Mouse (Mus musculus) heart, embryonic 15.5 days (tissue): ENCODE data around the gene Crlf2. TPM values are rescaled to one million over a fixed set of nuclear protein-coding genes. Genes with fewer than 3 reads are reported as not detected.

Experiments used
- ATAC-seq: fragments of 200-750 bp; cut with Nextera tagmentation; replicated peaks from 2 replicates; pipeline ENCODE4 v1.8.0; 2017; ENCODE audit warnings: low read depth, moderate TSS enrichment; ENCODE audit not compliant: insufficient number of reproducible peaks, insufficient read depth, low FRiP score
- H3K27ac ChIP-seq: fragments of 300-500 bp; sonication (generic); 2 replicates; pipeline ENCODE4 v1.5.1; 2015; ENCODE audit warnings: mild to moderate bottlenecking, inconsistent platforms
- H3K27me3 ChIP-seq: fragments of 300-500 bp; sonication (generic); 2 replicates; pipeline ENCODE4 v1.6.1; 2015; ENCODE audit warnings: inconsistent platforms
- H3K36me3 ChIP-seq: fragments of 300-500 bp; sonication (generic); 2 replicates; pipeline ENCODE4 v1.6.1; 2015; ENCODE audit warnings: mild to moderate bottlenecking, inconsistent platforms
- H3K4me1 ChIP-seq: fragments of 300-500 bp; sonication (generic); replicated peaks from 2 replicates; pipeline ENCODE4 v1.6.1; 2015; ENCODE audit warnings: inconsistent platforms
- H3K4me2 ChIP-seq: fragments of 300-500 bp; sonication (generic); 2 replicates; pipeline ENCODE4 v1.6.1; 2015; ENCODE audit warnings: inconsistent platforms, mild to moderate bottlenecking, moderate library complexity
- H3K4me3 ChIP-seq: fragments of 300-500 bp; sonication (generic); 2 replicates; pipeline ENCODE4 v1.5.1; 2015; ENCODE audit warnings: mild to moderate bottlenecking, inconsistent platforms
- H3K9ac ChIP-seq: fragments of 300-500 bp; sonication (generic); 2 replicates; pipeline ENCODE4 v1.6.1; 2015; ENCODE audit warnings: mild to moderate bottlenecking, inconsistent platforms
- H3K9me3 ChIP-seq: fragments of 300-500 bp; sonication (generic); replicated peaks from 2 replicates; pipeline ENCODE4 v1.6.1; 2016; ENCODE audit warnings: inconsistent platforms
- WGBS: fragments of 180-500 bp; shearing (Covaris S2); methylation state at CpG from one replicate; pipeline ENCODE4 v1.1.7; 2015; ENCODE audit warnings: mixed read lengths; 5-methylcytosine and 5-hydroxymethylcytosine counted together
- polyA plus RNA-seq: library from polyadenylated mRNA; unstranded; fragments of >200 nt; fragmentation: Nextera tagmentation; extraction: Ambion mirVana; gene quantifications from 2 replicates; pipeline ENCODE4 v1.2.1, GENCODE M21; 2015

Gene Crlf2
- polyA plus RNA-seq, 1 experiment from 2014 or later, result 8.0 TPM

GRCm38 (mm10) chr5:109555676-109556571 is 2.9 kb downstream of the Crlf2 start:
- Histone ChIP-seq H3K9me3 (peaks cover 27% of the 10 kb centered on the region), H3K4me3 (peak overlapping the region; percentile 73), H3K9ac (no peak overlapping the region), H3K36me3 (peaks cover 11% of the 10 kb centered on the region; the same call in 1 of the 2 replicates), H3K4me2 (peak overlapping the region; percentile 79), H3K4me1 (0 out of 2 replicates have a peak, but pooled peaks cover 4% of the 10 kb centered on the region), H3K27me3 (no peaks in the 10 kb centered on the region), H3K27ac (peak overlapping the region; percentile 96)
- no peak for ATAC-seq
- WGBS, result 69% methylated on average over 54 of the region's 54 CpGs

GRCm38 (mm10) chr5:109555236-109555675 is 3.5 kb downstream of the Crlf2 start:
- ATAC-seq, result no peak
- Histone ChIP-seq H3K4me2 (no peak overlapping the region), H3K27ac (no peak overlapping the region), H3K27me3 (no peaks in the 10 kb centered on the region), H3K9ac (no peak overlapping the region), H3K4me1 (0 out of 2 replicates have a peak, but pooled peaks cover 4% of the 10 kb centered on the region), H3K4me3 (no peak overlapping the region), H3K36me3 (peaks cover 11% of the 10 kb centered on the region; the same call in 1 of the 2 replicates), H3K9me3 (peaks cover 25% of the 10 kb centered on the region)
- 82% methylated on average over 26 of the region's 26 CpGs for WGBS

GRCm38 (mm10) chr5:109554091-109555050 is 4.4 kb downstream of the Crlf2 start:
- no peak overlapping the region for H3K9ac ChIP-seq
- H3K27me3 ChIP-seq, result no peaks in the 10 kb centered on the region
- H3K27ac ChIP-seq, result no peak overlapping the region
- peaks cover 11% of the 10 kb centered on the region; the same call in 1 of the 2 replicates for H3K36me3 ChIP-seq
- H3K4me1 ChIP-seq, result 0 out of 2 replicates have a peak, but pooled peaks cover 4% of the 10 kb centered on the region
- no peak overlapping the region for H3K4me2 ChIP-seq
- ATAC-seq, result no peak
- peaks cover 25% of the 10 kb centered on the region for H3K9me3 ChIP-seq
- WGBS, result 79% methylated on average over 30 of the region's 30 CpGs
- no peak overlapping the region for H3K4me3 ChIP-seq

GRCm38 (mm10) chr5:109553160-109553930 is 5.4 kb downstream of the Crlf2 start:
- H3K27ac ChIP-seq, result no peak overlapping the region
- peaks cover 11% of the 10 kb centered on the region; the same call in 1 of the 2 replicates for H3K36me3 ChIP-seq
- no peak overlapping the region for H3K4me3 ChIP-seq
- 53% methylated on average over 18 of the region's 18 CpGs for WGBS
- H3K4me2 ChIP-seq, result no peak overlapping the region
- H3K27me3 ChIP-seq, result no peaks in the 10 kb centered on the region
- no peak for ATAC-seq
- 0 out of 2 replicates have a peak, but pooled peaks cover 4% of the 10 kb centered on the region for H3K4me1 ChIP-seq
- no peak overlapping the region for H3K9ac ChIP-seq
- peaks cover 25% of the 10 kb centered on the region for H3K9me3 ChIP-seq

- Histone ChIP-seq H3K9ac (no peak overlapping the region), H3K4me3 (no peak overlapping the region), H3K27ac (no peak overlapping the region), H3K9me3 (peaks cover 25% of the 10 kb centered on the region), H3K36me3 (peaks cover 11% of the 10 kb centered on the region; the same call in 1 of the 2 replicates), H3K4me2 (no peak overlapping the region), H3K27me3 (no peaks in the 10 kb centered on the region), H3K4me1 (0 out of 2 replicates have a peak, but pooled peaks cover 4% of the 10 kb centered on the region)
- no peak for ATAC-seq
- WGBS, result 66% methylated on average over 13 of the region's 15 CpGs
These were observed 6.3 kb downstream of the Crlf2 start for GRCm38 (mm10) chr5:109552541-109552940.

- Histone ChIP-seq H3K36me3 (peaks cover 11% of the 10 kb centered on the region; the same call in 1 of the 2 replicates), H3K9me3 (peaks cover 25% of the 10 kb centered on the region), H3K4me1 (0 out of 2 replicates have a peak, but pooled peaks cover 4% of the 10 kb centered on the region), H3K4me3 (no peak overlapping the region), H3K4me2 (no peak overlapping the region), H3K27ac (no peak overlapping the region), H3K27me3 (no peaks in the 10 kb centered on the region), H3K9ac (no peak overlapping the region)
- WGBS, result 83% methylated on average over 11 of the region's 13 CpGs
- no peak for ATAC-seq
These were observed 6.7 kb downstream of the Crlf2 start for GRCm38 (mm10) chr5:109552116-109552515.

GRCm38 (mm10) chr5:109551041-109551765 is 7.6 kb downstream of the Crlf2 start:
- Histone ChIP-seq H3K4me3 (no peak overlapping the region), H3K9ac (no peak overlapping the region), H3K27ac (no peak overlapping the region), H3K9me3 (peaks cover 19% of the 10 kb centered on the region), H3K4me1 (no peaks in the 10 kb centered on the region), H3K27me3 (no peaks in the 10 kb centered on the region), H3K4me2 (no peak overlapping the region), H3K36me3 (peaks cover 10% of the 10 kb centered on the region; the same call in 1 of the 2 replicates)
- no peak for ATAC-seq
- WGBS, result 86% methylated on average over 25 of the region's 25 CpGs

GRCm38 (mm10) chr5:109550225-109550935 is 8.4 kb downstream of the Crlf2 start:
- Histone ChIP-seq H3K4me3 (no peak overlapping the region), H3K27ac (no peak overlapping the region), H3K36me3 (peaks cover 4% of the 10 kb centered on the region; the same call in 1 of the 2 replicates), H3K9me3 (peaks cover 11% of the 10 kb centered on the region), H3K27me3 (no peaks in the 10 kb centered on the region), H3K4me1 (no peaks in the 10 kb centered on the region), H3K9ac (no peak overlapping the region), H3K4me2 (no peak overlapping the region)
- 0 out of 2 replicates have a peak, but pooled peaks have one; percentile 16 for ATAC-seq
- WGBS, result 85% methylated on average over 28 of the region's 36 CpGs

- Histone ChIP-seq H3K27ac (no peak overlapping the region), H3K4me3 (no peak overlapping the region), H3K36me3 (no peaks in the 10 kb centered on the region), H3K4me2 (no peak overlapping the region), H3K4me1 (no peaks in the 10 kb centered on the region), H3K9me3 (peaks cover 6% of the 10 kb centered on the region; the same call in 1 of the 2 replicates), H3K27me3 (no peaks in the 10 kb centered on the region), H3K9ac (no peak overlapping the region)
- ATAC-seq, result no peak
- WGBS, result 61% methylated on average over 9 of the region's 9 CpGs
These were observed 10.1 kb downstream of the Crlf2 start for GRCm38 (mm10) chr5:109548712-109549111.
